Mouse (Mus musculus) ES-E14 (cell line): ENCODE measurements around the gene AB124611. TPM values are rescaled to one million over a fixed set of nuclear protein-coding genes. Genes with fewer than 3 reads are reported as not detected.
"Not testable (repeated sequence)": the region's sequence is repeated elsewhere in the genome, so short reads cannot be mapped to it uniquely, and the experiment has no call there.

Experiments used
- DNase-seq: peaks from one replicate; pipeline ENCODE4 v3.0.0-alpha.2; 2013; ENCODE audit warnings: low read depth, low spot score
- H3K27ac ChIP-seq: 2 replicates; pipeline ENCODE4 v1.5.1; 2012; ENCODE audit warnings: low read depth, mild to moderate bottlenecking, low read length, moderate library complexity, mixed read lengths; ENCODE audit not compliant: poor library complexity, insufficient read depth, severe bottlenecking
- H3K36me3 ChIP-seq: 2 replicates; pipeline ENCODE4 v1.6.1; 2012; ENCODE audit warnings: mild to moderate bottlenecking, low read length, moderate library complexity, mixed read lengths; ENCODE audit not compliant: control insufficient read depth, poor library complexity, insufficient read depth, severe bottlenecking
- H3K4me1 ChIP-seq, 2 experiments: fragments of 150-350 bp in 1 of 2; sonication (generic) in 1 of 2; 2 replicates each; pipeline ENCODE4 v1.6.1; 2012; ENCODE audit warnings: low read length in 2 of 2, mild to moderate bottlenecking in 1 of 2, mixed read lengths in 1 of 2; ENCODE audit not compliant: control insufficient read depth in 2 of 2, insufficient read depth in 2 of 2, poor library complexity in 1 of 2
- H3K4me3 ChIP-seq, 2 experiments: fragments of 150-350 bp in 1 of 2; sonication (generic) in 1 of 2; 2 replicates each; pipeline ENCODE4 v1.5.1; 2012; ENCODE audit warnings: low read length in 2 of 2, low read depth in 1 of 2, mild to moderate bottlenecking in 1 of 2, mixed read lengths in 1 of 2; ENCODE audit not compliant: insufficient read depth in 1 of 2, poor library complexity in 1 of 2, severe bottlenecking in 1 of 2
- H3K9ac ChIP-seq: 2 replicates; pipeline ENCODE4 v1.6.1; 2012; ENCODE audit warnings: low read depth, mild to moderate bottlenecking, low read length, mixed read lengths; ENCODE audit not compliant: poor library complexity, insufficient read depth, severe bottlenecking
- H3K9me3 ChIP-seq: fragments of 150-350 bp; sonication (generic); 2 replicates; pipeline ENCODE4 v1.6.1; 2012; ENCODE audit warnings: low read depth, mild to moderate bottlenecking, low read length; ENCODE audit not compliant: control insufficient read depth, insufficient read depth
- CHD2 ChIP-seq: IDR thresholded peaks from 2 replicates; pipeline ENCODE4 v1.6.1; 2014; ENCODE audit warnings: mild to moderate bottlenecking, low read depth, low read length, inconsistent platforms
- HCFC1 ChIP-seq: IDR thresholded peaks from 2 replicates; pipeline ENCODE4 v1.6.1; 2012; ENCODE audit warnings: low read length, inconsistent platforms, borderline replicate concordance; ENCODE audit not compliant: insufficient read depth
- MAFK ChIP-seq: IDR thresholded peaks from 2 replicates; pipeline ENCODE4 v1.6.1; 2014; ENCODE audit warnings: mild to moderate bottlenecking, low read depth, low read length, inconsistent platforms; ENCODE audit not compliant: insufficient read depth
- ZC3H11A ChIP-seq: IDR thresholded peaks from 2 replicates; pipeline ENCODE4 v1.6.1; 2012; ENCODE audit warnings: low read depth, mild to moderate bottlenecking, inconsistent platforms, low read length, borderline replicate concordance
- ZNF384 ChIP-seq: IDR thresholded peaks from 2 replicates; pipeline ENCODE4 v1.6.1; 2012; ENCODE audit warnings: low read depth, low read length, inconsistent platforms
- in situ Hi-C, 2 experiments: fragments of 600-800 bp; cut with MboI; formaldehyde crosslinking; loops; one replicate each; pipeline ENCODE4 v1.15.1; 2025; ENCODE audit warnings: low sequenced_read_pairs in 2 of 2, inconsistent platforms in 1 of 2; ENCODE audit not compliant: unreplicated experiment in 2 of 2
- total RNA-seq: library from RNA; depleted of rRNA; stranded (reverse); fragments of 300-350 nt; gene quantifications from 2 replicates; pipeline ENCODE4 v1.2.3, GENCODE M21; 2012; rRNA removed

AB124611 gene
- not detected in 2 replicates for total RNA-seq

- Histone ChIP-seq H3K4me3 (no peak within 1 kb of the TSS), H3K36me3 (no peaks in the 10 kb centered on the region), H3K27ac (no peak within 1 kb of the TSS), H3K9me3 (no peaks in the 10 kb centered on the region), H3K4me1 (peaks cover 0 to 4% of the 10 kb centered on the region in 2 experiments; a peak in 1 of 4 replicates), H3K9ac (peak within 1 kb of the TSS; percentile 29; the same call in 1 of the 2 replicates)
- no peak for DNase-seq
- TF ChIP-seq MAFK (no peak), ZC3H11A (no peak), HCFC1 (no peak), ZNF384 (no peak), CHD2 (no peak)
- in situ Hi-C loops: no loop called here
These were observed at the start of gene AB124611 for GRCm38 (mm10) chr9:21525937-21526633. TSS of gene AB124611 (plus strand) at chr9:21526176.

GRCm38 (mm10) chr9:21477707-21478106, 48.3 kb upstream of the AB124611 start:
- DNase-seq: no peak
- H3K9ac ChIP-seq: no peak overlapping the region
- peaks cover 70% of the 10 kb centered on the region for H3K36me3 ChIP-seq
- TF ChIP-seq ZNF384 (no peak), ZC3H11A (no peak), MAFK (no peak), CHD2 (no peak), HCFC1 (no peak)
- H3K4me3 ChIP-seq: no peak overlapping the region
- no peaks in the 10 kb centered on the region for H3K9me3 ChIP-seq
- H3K27ac ChIP-seq: no peak overlapping the region
- no peaks in the 10 kb centered on the region; a peak in 1 of 4 replicates for H3K4me1 ChIP-seq
- in situ Hi-C loops: no loop called here

DNA sequence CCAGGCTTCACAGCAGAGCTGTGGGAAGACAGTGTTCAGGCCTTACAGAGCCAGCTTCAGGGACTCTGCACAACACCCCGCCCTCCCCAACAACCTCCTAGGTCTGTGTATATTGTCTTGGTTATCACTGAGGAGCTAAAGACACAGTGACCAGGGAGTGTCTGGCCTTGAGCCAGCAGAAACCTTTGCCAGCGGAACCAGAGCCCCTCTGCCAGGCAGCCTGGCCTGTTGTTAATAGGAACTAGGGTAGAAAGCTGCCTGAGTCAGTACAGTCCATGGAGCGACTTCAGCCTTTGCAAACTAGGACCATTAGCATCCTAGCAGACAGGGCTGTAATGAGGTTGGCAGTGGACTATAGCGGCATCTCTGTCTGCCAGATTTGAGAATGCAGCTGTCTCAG, 41.9 kb upstream of the AB124611 start:
- peaks cover 50% of the 10 kb centered on the region for H3K36me3 ChIP-seq
- no peak overlapping the region for H3K9ac ChIP-seq
- DNase-seq: no peak
- no peak overlapping the region for H3K27ac ChIP-seq
- in situ Hi-C loops: no loop called here
- no peaks in the 10 kb centered on the region for H3K9me3 ChIP-seq
- no peak overlapping the region for H3K4me3 ChIP-seq
- no peak for TF ChIP-seq ZNF384
- no peak for TF ChIP-seq ZC3H11A
- TF ChIP-seq HCFC1: no peak
- no peak for TF ChIP-seq CHD2
- no peak for TF ChIP-seq MAFK
- H3K4me1 ChIP-seq: no peaks in the 10 kb centered on the region

GRCm38 (mm10) chr9:21488246-21488645, 37.7 kb upstream of the AB124611 start:
- H3K9me3 ChIP-seq, H3K4me3 ChIP-seq, H3K27ac ChIP-seq, H3K4me1 ChIP-seq, DNase-seq, in situ Hi-C loops, H3K9ac ChIP-seq: not testable (repeated sequence)
- peak; percentile 64; the same call in 1 of the 2 replicates for TF ChIP-seq ZNF384
- H3K36me3 ChIP-seq: peaks cover 33% of the 10 kb centered on the region

GRCm38 (mm10) chr9:21490696-21491095, 35.3 kb upstream of the AB124611 start:
- no peak for DNase-seq
- no peak overlapping the region for H3K9ac ChIP-seq
- no peaks in the 10 kb centered on the region for H3K9me3 ChIP-seq
- no peak overlapping the region for H3K27ac ChIP-seq
- peaks cover 24% of the 10 kb centered on the region for H3K36me3 ChIP-seq
- in situ Hi-C loops: no loop called here
- TF ChIP-seq ZC3H11A (no peak), ZNF384 (no peak), CHD2 (no peak)
- peaks cover 0 to 18% of the 10 kb centered on the region in 2 experiments; a peak in 1 of 4 replicates for H3K4me1 ChIP-seq
- no peak overlapping the region for H3K4me3 ChIP-seq
